Mouse (Mus musculus) testis, adult 2 months (tissue): ENCODE results near the gene Gnaq.

ENCODE experiments used
- CTCF ChIP-seq: fragments of 200-500 bp; IDR thresholded peaks from 2 replicates; pipeline ENCODE4 v1.5.1; 2012; ENCODE audit warnings: low read depth, mild to moderate bottlenecking, inconsistent platforms, low read length, moderate library complexity; ENCODE audit not compliant: control insufficient read depth, insufficient read depth, insufficient replicate concordance
- POLR2A ChIP-seq: fragments of 200-500 bp; IDR thresholded peaks from 2 replicates; pipeline ENCODE4 v1.6.1; 2012; ENCODE audit warnings: low read depth, mild to moderate bottlenecking, inconsistent platforms, low read length, moderate library complexity; ENCODE audit not compliant: control insufficient read depth

DNA sequence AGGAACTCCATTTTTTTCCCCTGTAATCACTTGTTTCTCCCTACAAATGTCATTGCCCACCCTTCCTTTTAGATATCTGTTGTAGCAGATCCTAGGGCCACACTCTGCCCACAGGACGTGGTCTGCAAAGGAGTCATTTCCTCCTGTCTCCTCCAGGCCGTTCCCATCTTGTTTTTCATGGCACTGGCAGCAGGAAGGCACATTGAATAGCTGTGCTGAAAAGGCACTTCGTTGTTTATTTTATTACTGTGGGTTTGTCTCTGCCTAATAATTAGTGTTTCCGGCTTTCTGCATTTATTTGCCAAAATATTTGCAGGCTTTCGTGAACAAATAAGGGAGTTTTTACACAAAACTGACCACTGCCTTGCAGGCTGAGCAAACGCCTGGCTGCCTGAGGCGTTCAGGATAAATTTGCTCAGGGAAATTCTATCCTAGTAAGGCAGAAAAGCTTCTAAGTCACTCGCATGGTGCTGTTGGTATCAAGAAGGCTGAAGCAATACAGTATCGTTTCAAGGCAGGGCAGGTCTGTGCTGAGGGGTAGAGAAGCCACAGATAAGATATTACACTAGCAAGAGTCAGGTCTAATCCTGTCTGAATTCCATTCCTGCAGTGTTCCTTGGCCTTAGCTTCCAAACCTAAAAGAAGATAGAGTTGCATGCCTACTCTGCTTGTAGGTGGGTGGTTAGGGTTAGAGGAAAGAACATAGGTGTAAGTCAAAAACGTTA lies 154.0 kb downstream of the Gnaq start:
- TF ChIP-seq POLR2A = no peak
- TF ChIP-seq CTCF = no peak
